Mouse (Mus musculus) embryo, embryonic 9.5 days (tissue): ENCODE measurements at regions not wholly inside any gene's neighbourhood (a gene's known extent, or its start where the extent isn't known, plus 50 kb on each side); places are given as distances from the start of the nearest gene placed in this dataset.
"Not testable (repeated sequence)": the region's sequence is repeated elsewhere in the genome, so short reads cannot be mapped to it uniquely, and the experiment has no call there.

ENCODE experiments used
- DNase-seq: peaks from one replicate; pipeline ENCODE4 v3.0.0-alpha.2; 2017; ENCODE audit errors: extremely low spot score

- no peak for DNase-seq
Observed at GRCm38 (mm10) chr6:53233777-53234176, 53.3 kb upstream of the Creb5 start.

- DNase-seq: no peak
Observed at GRCm38 (mm10) chr6:53232616-53233015, 54.5 kb upstream of the Creb5 start.

- peak; percentile 10 for DNase-seq
Observed at GRCm38 (mm10) chr6:53229350-53229749, 57.7 kb upstream of the Creb5 start.

- DNase-seq: no peak
Observed at GRCm38 (mm10) chr6:53222104-53222503, 65.0 kb upstream of the Creb5 start.

- DNase-seq: no peak
Observed at GRCm38 (mm10) chr6:53221668-53222005, 65.4 kb upstream of the Creb5 start.

GRCm38 (mm10) chr6:53220784-53221667, 66.0 kb upstream of the Creb5 start:
- DNase-seq: no peak

GRCm38 (mm10) chr6:53218871-53219286, 68.2 kb upstream of the Creb5 start:
- DNase-seq: no peak

- peak; percentile 68 for DNase-seq
Observed at GRCm38 (mm10) chr6:53217234-53218015, 69.6 kb upstream of the Creb5 start.

- no peak for DNase-seq
Observed at GRCm38 (mm10) chr6:53216715-53217114, 70.4 kb upstream of the Creb5 start.

GRCm38 (mm10) chr6:53211420-53211819, 75.7 kb upstream of the Creb5 start:
- DNase-seq: no peak

GRCm38 (mm10) chr6:53209398-53209797, 77.7 kb upstream of the Creb5 start:
- no peak for DNase-seq

- no peak for DNase-seq
Observed at GRCm38 (mm10) chr6:53208474-53208873, 78.6 kb upstream of the Creb5 start.

GRCm38 (mm10) chr6:53207781-53208180, 79.3 kb upstream of the Creb5 start:
- no peak for DNase-seq

- DNase-seq: no peak
Observed at GRCm38 (mm10) chr6:53207361-53207760, 79.7 kb upstream of the Creb5 start.

- peak; percentile 59 for DNase-seq
Observed at GRCm38 (mm10) chr6:53201281-53201956, 85.7 kb upstream of the Creb5 start.

- no peak for DNase-seq
Observed at GRCm38 (mm10) chr6:53199474-53199873, 87.6 kb upstream of the Creb5 start.

- not testable (repeated sequence) for DNase-seq
Observed at GRCm38 (mm10) chr6:53182131-53182530, 104.9 kb upstream of the Creb5 start.

GRCm38 (mm10) chr6:53164423-53164841, 96.0 kb upstream of the Jazf1 start:
- peak; percentile 56 for DNase-seq

GRCm38 (mm10) chr6:53163091-53163490, 94.7 kb upstream of the Jazf1 start:
- DNase-seq: no peak

GRCm38 (mm10) chr6:53161627-53162026, 93.2 kb upstream of the Jazf1 start:
- no peak for DNase-seq

GRCm38 (mm10) chr6:53154621-53155020, 86.2 kb upstream of the Jazf1 start:
- no peak for DNase-seq

GRCm38 (mm10) chr6:53147478-53147877, 79.0 kb upstream of the Jazf1 start:
- DNase-seq: no peak
